Mouse (Mus musculus): ENCODE measurements around the gene Dclk3.

The Dclk3 gene

GRCm38 (mm10) chr9:111439836-111440201 is 938 bp downstream of the Dclk3 start:
- DNase-seq (ENCODE audit: low spot score in 2 of 2), result peak; percentile 77 to 80

- no peak for DNase-seq (ENCODE audit: low spot score in 2 of 2)
These were observed 1.6 kb downstream of the Dclk3 start for GRCm38 (mm10) chr9:111440446-111440845.

- DNase-seq (ENCODE audit: low spot score in 2 of 2), result no peak
These were observed 2.3 kb downstream of the Dclk3 start for GRCm38 (mm10) chr9:111441151-111441550.

- no peak for DNase-seq (ENCODE audit: low spot score in 2 of 2)
These were observed 7.3 kb downstream of the Dclk3 start for GRCm38 (mm10) chr9:111446204-111446603.

- DNase-seq (ENCODE audit: low spot score in 2 of 2), result no peak
These were observed 10.1 kb downstream of the Dclk3 start for GRCm38 (mm10) chr9:111448976-111449375.

GRCm38 (mm10) chr9:111449880-111450279 is 11.0 kb downstream of the Dclk3 start:
- no peak for DNase-seq (ENCODE audit: low spot score in 2 of 2)

GRCm38 (mm10) chr9:111450853-111451404 is 12.0 kb downstream of the Dclk3 start:
- no peak for DNase-seq (ENCODE audit: low spot score in 2 of 2)

- no peak for DNase-seq (ENCODE audit: low spot score in 2 of 2)
These were observed 15.0 kb downstream of the Dclk3 start for GRCm38 (mm10) chr9:111453895-111454294.

GRCm38 (mm10) chr9:111457176-111457935 is 18.5 kb downstream of the Dclk3 start:
- no peak for DNase-seq (ENCODE audit: low spot score in 2 of 2)

GRCm38 (mm10) chr9:111457936-111458310 is 19.0 kb downstream of the Dclk3 start:
- DNase-seq (ENCODE audit: low spot score in 2 of 2), result no peak

GRCm38 (mm10) chr9:111459466-111459865 is 20.6 kb downstream of the Dclk3 start:
- no peak for DNase-seq (ENCODE audit: low spot score in 2 of 2)

- no peak for DNase-seq (ENCODE audit: low spot score in 2 of 2)
These were observed 21.4 kb downstream of the Dclk3 start for GRCm38 (mm10) chr9:111460201-111460814.

- no peak for DNase-seq (ENCODE audit: low spot score in 2 of 2)
These were observed 22.7 kb downstream of the Dclk3 start for GRCm38 (mm10) chr9:111461415-111462103.

- no peak for DNase-seq (ENCODE audit: low spot score in 2 of 2)
These were observed 26.8 kb downstream of the Dclk3 start for GRCm38 (mm10) chr9:111465666-111466065.

- no peak for DNase-seq (ENCODE audit: low spot score in 2 of 2)
These were observed 35.0 kb downstream of the Dclk3 start for GRCm38 (mm10) chr9:111473686-111474457.

- DNase-seq (ENCODE audit: low spot score in 2 of 2), result no peak
These were observed 35.5 kb downstream of the Dclk3 start for GRCm38 (mm10) chr9:111474458-111474745.

GRCm38 (mm10) chr9:111475281-111475680 is 36.4 kb downstream of the Dclk3 start:
- DNase-seq (ENCODE audit: low spot score in 2 of 2), result no peak

- no peak for DNase-seq (ENCODE audit: low spot score in 2 of 2)
These were observed 37.1 kb downstream of the Dclk3 start for GRCm38 (mm10) chr9:111475973-111476372.

- DNase-seq (ENCODE audit: low spot score in 2 of 2), result no peak
These were observed 37.7 kb downstream of the Dclk3 start for GRCm38 (mm10) chr9:111476479-111477016.

GRCm38 (mm10) chr9:111478853-111479490 is 40.1 kb downstream of the Dclk3 start:
- DNase-seq (ENCODE audit: low spot score in 2 of 2), result no peak

GRCm38 (mm10) chr9:111481011-111481410 is 42.1 kb downstream of the Dclk3 start:
- DNase-seq (ENCODE audit: low spot score in 2 of 2), result no peak

All from frontal cortex, postnatal 36 days (tissue).